Mouse (Mus musculus): ENCODE measurements at regions not wholly inside any gene's neighbourhood (a gene's known extent, or its start where the extent isn't known, plus 50 kb on each side); places are given as distances from the start of the nearest gene placed in this dataset.
"Not testable (repeated sequence)": the region's sequence is repeated elsewhere in the genome, so short reads cannot be mapped to it uniquely, and the experiment has no call there.

DNA sequence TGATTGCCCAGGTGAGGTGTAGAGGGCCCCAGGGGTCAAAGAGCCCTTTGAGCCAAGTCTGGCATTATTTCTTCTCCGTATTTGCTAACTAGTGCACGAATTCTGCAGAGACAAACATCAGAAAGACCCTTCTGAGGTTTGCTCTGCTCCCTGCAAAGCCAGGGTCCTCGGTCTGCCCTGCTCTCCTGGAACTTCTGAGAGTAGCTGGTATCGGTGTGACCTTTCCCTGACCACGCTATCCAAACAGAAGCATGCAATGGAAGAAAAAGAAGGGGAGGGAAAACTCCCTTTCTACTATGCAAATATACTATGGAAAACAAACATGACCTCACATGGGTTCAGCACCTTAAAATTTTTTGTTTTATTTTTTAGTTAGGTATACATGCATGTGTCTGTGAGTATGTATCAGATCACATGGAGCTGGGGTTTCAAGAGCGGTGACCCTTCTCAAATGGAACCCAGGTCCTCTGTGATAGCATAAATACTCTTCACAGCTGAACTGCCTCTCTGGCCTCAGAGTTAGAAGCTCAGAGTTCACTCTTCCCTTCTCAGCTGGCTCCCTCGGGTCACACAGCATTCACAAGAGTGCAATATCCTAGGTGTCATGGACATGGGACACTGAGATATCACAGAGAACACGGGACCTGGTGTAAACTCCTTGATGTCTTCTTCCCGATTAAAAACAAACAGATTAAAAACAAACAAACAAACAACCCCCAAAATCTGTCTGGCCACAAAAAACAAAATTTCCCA, 144.7 kb downstream of the Bcl2l11 start:
- no peak for DNase-seq

DNA sequence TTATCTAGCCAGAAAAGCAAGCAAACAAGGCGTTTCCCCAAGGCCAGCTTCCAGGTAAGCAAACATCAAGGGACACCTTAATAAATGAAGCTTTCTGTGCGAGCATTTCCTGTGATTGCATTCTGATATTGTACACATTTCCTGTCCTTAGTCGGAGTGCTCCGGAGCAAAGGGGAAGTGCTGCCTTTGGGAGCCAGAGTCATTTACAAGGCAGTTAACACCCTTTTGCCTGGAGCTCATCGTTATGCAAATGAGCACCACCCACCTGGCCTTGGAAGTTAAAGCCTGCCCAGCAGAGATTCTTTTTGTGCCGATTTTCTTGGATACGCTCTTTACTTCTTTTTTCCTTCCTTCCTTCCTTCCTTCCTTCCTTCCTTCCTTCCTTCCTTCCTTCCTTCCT, 147.0 kb downstream of the Bcl2l11 start:
- no peak for DNase-seq

GRCm38 (mm10) chr2:128273292-128273691, 147.5 kb downstream of the Bcl2l11 start:
- DNase-seq: no peak

GRCm38 (mm10) chr2:128276337-128276736, 150.5 kb downstream of the Bcl2l11 start:
- DNase-seq: no peak

- DNase-seq: no peak
Observed at GRCm38 (mm10) chr2:128277387-128278123, 151.7 kb downstream of the Bcl2l11 start.

GRCm38 (mm10) chr2:128278124-128278432, 152.2 kb downstream of the Bcl2l11 start:
- DNase-seq: no peak

DNA sequence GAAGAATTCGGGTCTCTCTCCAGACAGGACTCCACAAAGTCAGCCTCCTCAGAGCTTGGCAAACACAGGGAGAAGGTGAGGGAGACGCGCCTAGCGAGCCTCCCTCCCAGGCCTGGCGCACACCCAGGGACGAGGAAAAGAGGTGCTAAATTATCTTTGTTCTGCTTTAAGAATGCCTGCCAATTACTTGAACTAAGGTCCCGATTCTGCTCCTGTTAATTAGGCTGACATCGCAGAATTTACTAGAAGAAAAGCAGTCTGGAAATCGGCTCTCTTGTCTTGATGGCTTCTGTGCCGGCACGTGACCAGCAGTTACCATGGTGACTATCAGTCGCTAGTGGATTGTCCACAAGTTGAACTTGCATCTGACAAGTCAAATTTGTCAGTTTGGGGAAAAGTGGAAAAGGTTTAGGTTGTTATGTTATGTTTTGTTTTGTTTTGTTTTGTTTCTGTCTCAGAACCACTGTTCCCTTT, 152.8 kb downstream of the Bcl2l11 start:
- DNase-seq: no peak

DNA sequence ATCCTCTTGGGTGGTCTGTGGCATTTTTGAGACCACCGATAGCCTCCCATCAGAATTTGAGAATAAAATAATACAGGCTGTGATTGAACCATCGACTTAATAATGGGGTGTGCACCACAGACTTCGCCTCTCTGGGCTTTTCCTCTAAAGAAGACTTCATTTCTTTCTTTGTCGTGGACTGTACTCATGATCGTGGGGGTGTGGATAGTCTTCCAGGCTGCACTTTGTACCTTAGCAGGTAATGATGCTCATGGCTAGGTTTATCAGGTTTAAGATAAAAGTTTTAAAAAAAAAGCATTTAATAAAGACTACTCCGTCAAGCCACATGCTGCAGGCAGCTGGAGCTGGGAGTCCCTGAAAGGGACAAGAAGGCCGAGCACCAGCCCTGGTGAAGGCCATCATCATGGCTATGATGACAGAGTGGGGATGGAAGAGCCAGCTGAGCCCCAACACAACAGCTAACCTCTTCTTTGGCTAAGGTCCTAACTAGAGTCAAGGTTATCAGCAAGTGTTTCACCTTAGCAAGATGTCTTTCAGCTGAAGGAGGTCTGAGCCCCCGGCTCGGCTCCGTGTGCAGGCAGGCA, 153.4 kb downstream of the Bcl2l11 start:
- no peak for DNase-seq

GRCm38 (mm10) chr2:128282591-128282990, 156.8 kb downstream of the Bcl2l11 start:
- no peak for DNase-seq

DNA sequence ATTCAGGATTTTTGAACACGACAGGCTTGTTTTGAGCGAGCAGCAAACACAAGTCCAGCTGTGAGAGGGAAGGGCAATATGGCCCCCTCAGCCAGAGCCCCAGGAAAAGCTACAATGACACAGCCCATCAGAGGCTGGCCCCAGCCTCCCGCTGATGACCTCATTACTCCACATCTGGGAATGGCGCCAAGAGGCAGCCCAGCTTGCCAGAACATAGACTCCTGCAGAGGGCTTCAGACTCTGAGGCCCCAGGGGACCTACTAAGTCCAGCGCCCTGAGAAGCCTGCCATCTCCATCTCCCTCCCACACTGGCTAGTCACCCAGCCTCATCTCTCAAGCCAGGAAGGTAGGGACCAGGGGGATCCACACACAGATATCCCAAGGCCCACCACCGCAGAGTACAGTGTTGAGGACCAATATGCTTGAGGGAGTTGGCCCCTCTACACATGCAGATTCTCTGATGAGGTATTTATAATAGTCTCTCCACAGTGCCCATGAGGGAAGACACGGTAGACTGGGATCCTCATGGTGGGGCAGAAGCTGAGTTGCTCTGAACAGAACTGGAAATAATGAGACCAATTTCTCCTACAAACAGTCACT, 159.1 kb downstream of the Bcl2l11 start:
- no peak for DNase-seq

DNA sequence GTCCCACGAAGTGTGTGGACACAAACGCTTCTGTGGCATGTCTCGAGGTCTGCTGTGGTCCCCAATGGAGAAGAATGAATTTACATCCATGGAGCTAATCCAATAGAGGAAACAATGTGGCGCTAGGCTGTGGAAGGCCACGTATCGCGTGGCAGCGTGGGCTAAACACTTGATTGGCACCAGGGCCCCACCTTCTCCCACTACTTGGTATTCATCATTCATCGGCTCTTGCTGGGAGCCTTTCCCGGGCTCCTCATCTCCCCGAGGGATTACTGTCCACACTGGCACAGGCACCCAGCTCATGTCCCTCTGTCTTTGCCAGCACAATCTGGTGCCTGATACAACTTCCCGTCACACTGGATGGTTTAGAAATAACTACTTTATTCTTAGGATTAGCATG, 159.6 kb downstream of the Bcl2l11 start:
- no peak for DNase-seq

DNA sequence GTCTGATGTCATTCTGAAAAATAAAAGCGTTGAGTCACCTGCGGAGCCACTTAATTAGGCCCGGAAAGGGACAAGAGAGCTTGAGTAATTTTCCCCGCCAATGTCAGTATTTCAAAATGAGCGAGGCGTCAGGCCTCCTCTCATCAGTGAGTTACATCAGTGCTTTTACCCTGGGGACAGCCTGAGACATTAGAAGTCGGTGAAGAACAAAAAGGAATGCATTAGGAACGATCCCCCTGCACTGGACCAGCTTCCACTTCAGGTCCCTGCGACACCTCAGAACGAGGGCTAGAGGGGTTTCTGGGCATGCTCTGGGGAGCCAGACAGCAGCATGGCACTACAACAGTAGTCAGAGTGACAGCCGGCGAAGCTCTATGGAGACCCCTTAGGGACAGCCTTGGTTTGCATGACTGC, 162.3 kb downstream of the Bcl2l11 start:
- no peak for DNase-seq

GRCm38 (mm10) chr2:128290609-128291008, 164.8 kb downstream of the Bcl2l11 start:
- DNase-seq: no peak

DNA sequence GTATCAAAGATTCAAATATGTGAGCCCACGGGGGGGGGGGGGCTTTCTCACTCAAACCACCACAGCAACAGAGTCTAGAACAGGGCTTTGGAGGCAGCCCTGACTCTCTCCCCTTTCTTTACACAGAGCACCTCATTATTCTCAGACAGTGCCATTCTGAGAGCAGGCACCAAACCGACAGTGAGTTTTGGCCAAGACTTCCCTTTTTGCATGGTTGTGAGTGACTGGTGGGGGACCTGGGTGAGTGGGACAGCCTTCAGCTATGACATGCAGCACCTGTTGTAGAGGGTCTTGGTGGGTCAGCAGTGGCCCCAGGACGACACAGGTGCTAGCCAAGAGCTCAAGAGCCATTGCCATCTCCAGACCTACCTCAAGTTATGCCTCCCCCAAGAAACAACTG, 168.8 kb downstream of the Bcl2l11 start:
- DNase-seq: no peak

GRCm38 (mm10) chr2:128295018-128295424, 169.2 kb downstream of the Bcl2l11 start:
- DNase-seq: peak; percentile 33 to 40

DNA sequence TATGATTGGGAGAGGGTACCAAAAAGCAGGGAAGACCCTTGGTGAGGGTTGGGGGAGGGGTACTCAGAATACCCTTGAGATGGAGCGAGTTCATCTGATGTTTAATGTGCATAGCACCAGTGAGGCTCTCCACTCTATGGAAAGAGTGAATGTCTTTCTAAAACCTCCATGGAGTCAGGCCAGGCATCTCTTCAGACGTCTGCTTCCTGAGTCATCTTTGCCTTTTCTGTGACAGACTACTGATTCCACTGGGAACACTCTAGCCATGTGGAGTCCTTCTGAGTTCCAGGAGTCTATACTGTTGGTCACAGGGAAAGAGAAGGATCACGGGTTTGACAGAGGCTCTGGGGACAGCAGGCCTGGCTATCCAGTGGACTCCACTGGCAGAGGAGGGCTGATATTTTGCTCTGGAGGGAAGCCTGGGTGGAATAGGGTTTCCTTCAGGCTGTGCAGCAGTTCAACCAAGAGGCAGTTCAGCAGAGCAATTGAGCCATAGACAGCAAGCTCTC, 169.9 kb downstream of the Bcl2l11 start:
- DNase-seq: no peak

GRCm38 (mm10) chr2:128296423-128296822, 170.6 kb downstream of the Bcl2l11 start:
- DNase-seq: not testable (repeated sequence)

DNA sequence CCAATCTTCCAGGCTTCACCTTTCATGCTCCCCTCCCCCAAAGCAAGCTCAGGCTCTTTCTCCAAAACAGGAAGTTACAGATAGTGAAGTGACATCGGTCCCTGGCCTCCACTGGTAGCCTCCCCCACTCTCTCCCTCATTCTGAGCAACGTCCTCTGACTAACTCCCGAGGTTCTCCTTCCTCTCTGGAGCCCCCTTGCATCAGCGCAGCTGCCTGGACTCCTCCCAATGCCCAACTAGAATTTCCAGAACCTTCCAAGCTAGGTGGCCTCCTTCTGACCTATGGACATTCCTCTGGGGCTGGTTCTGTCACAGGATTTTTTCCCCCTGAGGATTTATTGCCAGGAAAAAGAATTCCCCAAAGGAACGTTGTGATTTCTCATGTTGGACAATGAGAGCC, 171.1 kb downstream of the Bcl2l11 start:
- DNase-seq: peak; percentile 11 to 23

- DNase-seq: no peak
Observed at GRCm38 (mm10) chr2:128297821-128298220, 172.0 kb downstream of the Bcl2l11 start.

DNA sequence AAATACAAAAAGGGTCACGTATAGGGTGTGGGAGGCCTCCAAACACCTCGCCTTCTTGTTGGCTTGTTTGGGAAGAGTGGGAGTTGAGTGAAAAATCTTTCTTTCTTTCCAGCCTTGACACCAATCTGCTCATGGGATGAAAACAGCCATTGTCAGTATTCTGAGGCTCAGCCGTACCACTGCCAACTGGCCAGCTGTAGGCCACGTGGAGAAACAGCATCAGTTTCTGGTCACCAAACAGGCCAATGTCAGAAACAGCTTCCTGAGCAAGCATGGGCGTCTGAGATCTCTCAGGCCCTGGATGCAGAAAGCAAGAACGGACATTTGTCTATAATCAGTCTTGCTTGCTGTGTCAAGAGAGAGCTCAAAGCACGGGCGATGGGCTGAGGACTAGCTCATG, 173.2 kb downstream of the Bcl2l11 start:
- DNase-seq: no peak

GRCm38 (mm10) chr2:128301709-128302108, 175.9 kb downstream of the Bcl2l11 start:
- no peak for DNase-seq

- DNase-seq: no peak
Observed at GRCm38 (mm10) chr2:128304063-128304712, 178.3 kb downstream of the Bcl2l11 start.

DNA sequence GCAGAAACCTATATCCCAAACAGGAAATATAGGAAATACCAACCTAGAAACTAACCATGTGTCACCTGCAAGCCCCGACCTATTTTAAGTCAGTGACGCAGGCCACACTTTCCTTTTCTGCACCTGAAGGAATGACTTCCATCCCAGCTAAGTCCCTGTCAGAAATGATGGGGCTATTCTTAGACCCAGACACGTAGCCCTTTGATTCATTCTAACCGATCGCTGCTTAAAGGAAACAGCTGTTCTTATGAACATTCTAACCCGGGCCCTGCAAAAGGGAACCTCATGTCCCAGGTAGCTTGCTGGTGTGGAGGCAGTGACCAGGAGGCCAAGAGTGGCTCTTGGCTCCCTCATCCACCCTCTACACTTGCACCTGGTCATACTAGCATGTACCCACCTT, 180.9 kb downstream of the Bcl2l11 start:
- no peak for DNase-seq
